Mouse (Mus musculus) erythroblast, embryonic 14.5 days (primary cell): Measurements from ENCODE around the gene Gp9.

Source experiments
- GATA1 ChIP-seq: IDR thresholded peaks from 2 replicates; pipeline ENCODE4 v1.6.1; 2012; ENCODE audit warnings: low read length, inconsistent platforms, mixed read lengths
- TAL1 ChIP-seq: IDR thresholded peaks from 3 replicates; pipeline ENCODE4 v1.6.1; 2012; ENCODE audit warnings: low read length, inconsistent platforms, mixed read lengths

DNA sequence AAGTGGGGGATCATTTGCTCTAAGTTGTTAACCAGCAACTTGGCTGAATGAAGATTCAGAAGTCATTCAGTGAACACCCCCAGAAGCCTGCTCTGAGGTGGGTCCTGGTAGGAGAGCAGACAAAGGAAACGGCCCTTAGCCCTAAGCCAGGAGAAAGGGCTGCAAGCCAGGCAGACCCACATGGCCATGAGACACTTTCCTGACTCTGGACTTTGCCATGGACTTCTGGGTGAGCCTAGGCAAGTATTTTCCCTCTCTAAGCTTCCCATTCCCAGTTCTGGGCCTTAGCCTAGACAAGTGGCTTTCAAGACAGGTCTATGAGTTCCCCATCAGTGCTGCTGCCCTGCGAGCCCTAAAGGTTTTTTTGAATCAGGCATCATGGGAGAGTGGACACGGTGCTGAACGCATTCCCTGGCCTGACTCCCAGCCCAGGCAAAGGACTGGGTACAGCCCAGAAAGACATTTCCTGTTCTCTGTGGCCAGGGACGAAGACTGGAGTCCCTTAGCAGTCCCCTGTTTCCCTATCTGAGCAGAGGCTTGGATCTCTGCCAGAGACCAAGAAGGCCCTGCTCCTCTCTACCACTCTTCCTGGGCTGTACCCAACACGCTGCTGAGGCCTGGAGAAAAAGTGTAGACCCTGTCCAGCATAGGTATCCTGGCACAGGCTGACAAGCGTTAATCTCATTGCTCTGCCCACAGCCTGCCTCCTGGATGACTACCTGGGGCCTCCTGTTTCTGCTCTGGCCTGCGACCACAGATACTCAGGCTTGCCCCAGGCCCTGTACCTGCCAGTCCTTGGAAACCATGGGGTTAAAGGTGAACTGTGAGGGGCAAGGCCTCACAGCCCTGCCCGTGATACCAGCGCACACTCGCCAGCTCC, 662 bp downstream of the Gp9 start:
- no peak for TF ChIP-seq GATA1
- no peak for TF ChIP-seq TAL1
